Mouse (Mus musculus) heart, adult 18-20 months (tissue): ENCODE results near the gene Abtb1. TPM values are rescaled to one million over a fixed set of nuclear protein-coding genes. Genes with fewer than 3 reads are reported as not detected.

Experiments used
- DNase-seq, 2 experiments: peaks; one replicate each; pipeline ENCODE4 v3.0.0; 2021 to 2022; ENCODE audit warnings: mixed read lengths in 1 of 2
- total RNA-seq, 2 experiments: library from RNA; stranded (reverse); gene quantifications; 2 replicates each; pipeline ENCODE4 v1.2.3; 2021

Abtb1 gene
- total RNA-seq, 2 experiments from 2014 or later: 22.0 to 25.3 TPM

DNA sequence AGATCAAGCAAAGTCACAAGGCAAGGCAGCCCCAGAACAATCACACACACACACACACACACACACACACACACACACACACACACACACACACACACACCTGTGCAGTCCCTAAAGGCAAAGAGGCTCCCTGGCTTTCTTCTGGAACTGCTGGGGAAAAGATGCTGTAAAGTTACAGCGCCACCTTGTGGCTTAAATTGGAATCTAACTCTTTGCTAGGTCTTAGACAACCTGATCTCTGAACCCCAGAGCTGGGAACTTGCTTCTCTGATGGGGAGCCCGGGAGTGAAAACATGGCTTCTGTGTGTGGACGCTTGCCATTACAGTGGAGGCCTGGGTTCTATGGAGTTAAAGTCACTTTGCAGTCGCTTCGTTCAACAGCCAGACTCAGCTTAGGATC is 13.9 kb upstream of the Abtb1 start:
- DNase-seq: peak; percentile 45 to 83

DNA sequence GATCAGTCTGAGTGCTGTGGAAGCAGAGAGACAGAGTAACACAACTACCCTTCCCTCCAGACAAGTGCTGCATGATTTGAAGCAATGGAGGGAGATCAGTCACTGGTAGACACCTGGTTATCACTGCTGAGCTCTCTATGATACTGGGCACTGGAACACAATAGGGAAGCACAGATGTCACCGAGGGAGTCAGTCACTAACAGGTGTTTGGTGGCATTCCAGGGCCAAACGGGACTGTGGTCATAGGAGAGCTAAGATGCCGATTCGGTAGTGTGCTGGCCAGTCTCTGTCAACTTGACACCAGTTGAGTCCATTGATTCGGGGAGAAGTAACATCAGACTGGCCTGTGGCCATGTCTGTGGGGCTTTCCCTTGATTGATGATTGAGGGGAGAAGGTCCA is 12.7 kb upstream of the Abtb1 start:
- DNase-seq: no peak

DNA sequence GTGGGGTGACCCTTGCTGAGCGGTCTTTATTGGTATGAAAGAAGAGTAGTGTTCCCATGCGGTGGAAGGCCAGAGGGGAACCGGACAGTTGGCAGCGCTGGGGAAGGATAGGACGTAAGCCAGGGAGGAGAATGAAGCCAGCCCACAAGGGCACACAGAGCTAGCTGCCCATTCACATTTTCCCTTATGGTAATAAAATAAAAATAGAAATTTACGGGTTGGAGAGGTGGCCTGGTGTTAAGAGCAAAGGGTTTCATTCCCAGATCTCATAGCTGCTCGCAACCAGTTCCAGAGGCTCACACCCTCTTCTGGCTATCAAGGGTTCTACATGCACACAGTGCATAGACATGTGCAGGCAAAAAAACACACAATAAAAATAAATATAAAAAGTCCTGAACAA is 8.2 kb upstream of the Abtb1 start:
- no peak for DNase-seq

GRCm38 (mm10) chr6:88849270-88849669 is 7.5 kb upstream of the Abtb1 start:
- DNase-seq: no peak

DNA sequence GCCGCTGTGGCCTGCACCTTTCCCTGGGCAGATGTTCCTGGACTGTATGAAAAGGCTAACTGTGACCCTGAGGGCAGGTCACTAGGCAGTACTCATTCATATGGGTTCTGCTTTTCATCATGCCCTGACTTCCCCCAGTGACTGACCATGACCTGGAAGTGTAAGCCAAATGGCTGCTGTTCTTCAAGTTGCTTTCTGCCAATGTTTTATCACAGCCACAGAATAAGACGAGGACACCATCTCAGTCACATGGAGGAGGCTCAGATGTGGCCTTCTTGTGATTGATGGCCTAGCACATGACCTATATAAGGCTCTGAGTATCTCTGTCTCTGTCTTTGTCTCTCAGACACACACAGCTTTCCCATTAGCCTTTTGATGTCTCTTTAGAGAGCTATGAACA is 5.8 kb upstream of the Abtb1 start:
- DNase-seq: no peak

- DNase-seq: peak in 1 of 2 experiments; percentile 2
Observed at GRCm38 (mm10) chr6:88844901-88845565, 3.2 kb upstream of the Abtb1 start.

DNA sequence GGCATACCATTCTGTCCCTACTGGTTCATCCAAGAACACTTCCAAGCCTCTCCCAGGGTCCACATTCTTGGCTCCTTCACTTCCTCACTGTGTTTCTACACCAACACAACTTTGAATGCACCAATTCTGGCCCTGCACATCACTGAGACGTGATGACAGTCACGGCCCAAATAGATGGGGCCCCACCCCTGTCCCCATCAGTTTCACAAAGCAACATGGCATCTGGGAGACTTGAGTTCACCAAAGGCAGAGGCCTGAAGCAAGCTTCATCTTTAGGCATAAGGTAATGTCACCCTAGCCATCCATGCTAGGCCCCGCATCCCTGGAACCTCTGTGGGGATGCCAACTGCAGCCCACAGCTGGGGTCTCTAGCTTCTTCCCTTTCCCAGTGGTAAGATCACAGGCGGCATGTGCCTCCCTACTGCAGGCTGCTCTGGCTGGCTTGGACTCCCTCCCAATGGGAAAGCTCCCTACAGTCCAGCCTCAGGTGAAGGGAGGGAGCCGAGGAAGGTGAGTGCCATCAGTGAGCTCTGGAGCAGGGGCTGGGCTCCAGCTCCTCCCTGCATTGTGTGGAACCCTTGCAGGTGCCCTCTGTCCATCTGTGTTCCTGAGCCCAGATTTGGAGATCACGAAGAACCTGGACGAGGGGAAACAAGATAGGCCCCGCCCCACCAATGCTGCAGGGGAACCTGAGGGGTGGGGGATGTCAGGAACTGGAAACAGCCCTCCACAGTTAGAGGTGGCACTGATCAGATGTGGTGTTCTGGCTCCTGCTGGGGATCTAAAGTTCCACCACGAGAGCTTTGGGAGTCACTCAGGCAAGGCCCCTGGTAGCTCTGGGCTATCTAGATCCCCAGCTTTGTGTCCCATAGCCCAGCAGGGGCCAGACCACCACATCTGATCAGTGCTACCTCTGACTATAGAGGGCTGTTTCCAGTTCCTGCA is 2.3 kb upstream of the Abtb1 start:
- peak in 1 of 2 experiments; percentile 1 for DNase-seq

DNA sequence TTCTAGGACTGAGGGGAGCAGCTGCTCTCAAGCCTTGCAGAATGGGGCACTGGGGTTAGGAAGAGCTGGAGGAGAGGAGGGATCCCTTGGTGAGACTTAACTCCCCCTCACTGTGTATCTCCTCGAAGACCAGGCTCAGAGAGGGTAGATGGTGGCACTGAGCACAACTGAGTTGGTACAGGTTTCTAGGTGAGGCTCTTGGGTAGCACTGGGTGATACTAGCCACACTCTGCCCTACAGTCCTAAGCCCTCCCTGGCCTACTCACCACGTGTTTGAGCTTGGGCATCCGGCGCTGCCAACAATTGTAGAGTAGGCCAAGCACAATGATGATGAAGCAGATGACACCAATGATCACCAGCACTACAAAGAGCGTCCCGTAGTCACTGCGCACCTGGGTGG is 1.5 kb upstream of the Abtb1 start:
- no peak for DNase-seq

DNA sequence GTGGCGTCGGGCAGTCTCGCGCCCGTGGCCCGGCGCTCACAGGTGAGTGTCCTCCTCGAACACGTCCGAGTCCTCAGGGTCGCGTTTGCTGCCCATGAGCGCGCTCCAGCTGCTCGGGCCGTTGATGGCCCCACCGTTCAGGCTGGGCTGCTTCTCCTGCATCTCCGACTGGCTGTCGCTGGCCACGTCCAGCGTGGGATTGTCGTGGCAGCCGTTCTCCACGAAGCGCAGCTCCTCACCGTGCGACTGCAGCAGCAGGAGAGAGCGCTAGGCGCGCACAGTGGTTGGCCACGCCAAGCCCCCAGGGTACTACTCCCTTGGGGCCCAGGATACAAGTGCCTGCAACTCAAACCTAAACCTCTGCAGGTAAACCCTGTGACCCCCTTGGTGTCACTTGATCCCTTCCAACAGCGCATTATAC is 957 bp upstream of the Abtb1 start:
- no peak for DNase-seq

- no peak for DNase-seq
Observed at GRCm38 (mm10) chr6:88841514-88841780, 337 bp downstream of the Abtb1 start.

DNA sequence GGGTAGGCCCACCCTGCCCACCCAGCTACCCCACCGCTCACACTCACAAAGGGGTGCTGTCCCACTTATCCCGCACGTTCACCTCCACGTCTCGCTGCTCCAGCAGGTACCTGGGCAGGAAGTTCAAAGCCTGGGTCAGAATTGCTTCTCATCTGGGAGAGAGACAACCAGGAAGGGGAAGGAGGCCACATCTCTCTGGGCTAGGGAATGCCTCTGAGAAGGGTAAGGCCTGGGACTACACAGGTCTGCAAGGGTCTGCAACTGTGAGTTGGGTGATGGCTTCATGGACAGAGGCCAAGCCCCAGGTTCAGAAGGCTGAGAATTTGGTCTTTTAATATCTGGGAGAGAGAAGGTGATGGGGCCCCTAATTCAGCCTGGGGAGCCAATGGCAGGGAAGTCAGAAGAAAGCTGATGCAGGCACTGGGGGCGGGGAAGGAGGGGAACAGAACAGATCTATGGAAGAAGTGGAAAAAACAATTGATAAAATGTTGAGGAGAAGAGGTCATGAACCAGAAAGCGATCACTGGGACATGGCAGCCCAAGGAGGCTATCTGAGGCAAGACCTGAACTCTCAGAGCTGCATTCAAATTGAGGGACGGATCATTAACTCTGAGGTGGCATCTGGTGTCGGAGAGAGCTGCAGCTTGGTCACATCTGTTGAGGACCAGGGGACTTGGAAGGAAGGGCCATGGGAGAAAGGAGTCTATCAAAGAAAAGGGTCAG is 832 bp downstream of the Abtb1 start:
- no peak for DNase-seq

DNA sequence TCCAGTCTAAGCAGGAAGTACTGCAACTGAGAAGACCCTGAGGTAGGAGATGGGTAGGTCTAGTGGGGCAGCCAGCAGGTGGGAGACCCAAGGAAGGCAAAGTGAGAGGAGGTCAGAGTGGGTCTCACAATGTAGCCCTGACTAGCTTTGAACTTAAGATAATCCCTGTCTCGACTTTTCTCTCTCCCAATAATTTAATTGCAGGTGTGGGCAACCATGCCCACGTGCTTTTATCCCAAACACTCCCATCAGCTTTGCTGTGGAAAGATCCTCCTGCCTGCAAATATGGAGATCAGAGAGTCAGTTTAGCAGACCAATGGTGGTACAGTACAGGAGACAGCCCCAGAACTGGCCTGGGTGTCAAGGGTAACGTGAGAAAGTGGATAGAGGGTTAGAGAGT is 1.6 kb downstream of the Abtb1 start:
- no peak for DNase-seq

- no peak for DNase-seq
Observed at GRCm38 (mm10) chr6:88839135-88839970, 2.4 kb downstream of the Abtb1 start.

DNA sequence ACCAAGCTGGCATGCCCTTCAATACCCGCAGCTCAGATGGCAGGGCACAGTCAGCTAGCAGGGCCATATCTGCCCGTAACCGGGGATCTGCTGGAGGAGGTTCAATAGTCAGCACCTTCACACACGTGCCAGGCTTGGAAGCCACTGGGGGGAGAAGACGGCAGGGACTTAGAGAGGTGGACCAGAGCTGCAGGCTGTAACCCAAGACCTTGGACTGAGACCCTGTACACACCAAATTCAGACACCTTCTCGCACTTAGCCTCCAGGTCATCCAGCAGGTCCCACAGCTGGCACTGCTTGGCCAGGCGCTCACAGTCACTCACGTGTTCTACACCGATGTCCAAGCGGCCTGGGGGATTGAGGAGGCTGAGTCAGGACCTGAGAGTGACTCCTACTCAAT is 3.2 kb downstream of the Abtb1 start:
- DNase-seq: no peak

GRCm38 (mm10) chr6:88837999-88838398 is 3.8 kb downstream of the Abtb1 start:
- DNase-seq: no peak

DNA sequence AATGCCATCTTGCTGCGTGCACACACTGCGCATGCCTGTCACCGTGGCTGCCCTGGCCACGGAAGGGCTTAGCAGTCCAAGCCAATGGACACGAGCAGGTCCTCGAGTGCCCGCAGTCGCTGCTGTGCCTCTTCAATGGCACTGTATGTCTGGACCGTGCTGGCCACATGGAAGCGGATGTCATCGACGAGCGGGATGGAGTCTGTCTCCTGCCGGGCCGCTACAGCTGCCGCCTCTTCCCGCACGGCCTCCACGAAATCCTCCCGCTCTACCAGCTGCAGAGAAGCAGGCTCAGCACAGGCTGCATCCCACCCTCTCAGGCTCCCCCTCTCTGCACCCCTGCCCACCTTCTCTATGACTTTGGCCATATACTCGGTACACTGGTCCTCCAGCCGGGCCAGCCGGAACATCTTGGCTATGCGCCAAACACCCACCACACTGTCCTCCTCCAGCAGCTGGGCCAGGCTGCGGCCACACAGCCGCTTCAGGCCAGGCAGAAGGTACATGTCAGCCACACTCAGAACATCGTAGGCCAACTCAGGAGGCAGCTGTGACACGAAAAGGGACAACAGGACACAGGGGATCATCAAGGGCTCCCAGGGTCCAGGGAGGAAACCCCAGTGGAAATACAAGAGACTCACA is 5.5 kb downstream of the Abtb1 start:
- no peak for DNase-seq

- no peak for DNase-seq
Observed at GRCm38 (mm10) chr6:88835047-88835446, 6.7 kb downstream of the Abtb1 start.

GRCm38 (mm10) chr6:88833340-88834140 is 8.2 kb downstream of the Abtb1 start:
- DNase-seq: no peak

- DNase-seq: no peak
Observed at GRCm38 (mm10) chr6:88832663-88833062, 9.1 kb downstream of the Abtb1 start.

GRCm38 (mm10) chr6:88831456-88831855 is 10.3 kb downstream of the Abtb1 start:
- DNase-seq: peak; percentile 68 to 74
